Mouse (Mus musculus) embryonic facial prominence, embryonic 12.5 days (tissue): ENCODE results near the gene Stam. TPM values are rescaled to one million over a fixed set of nuclear protein-coding genes. Genes with fewer than 3 reads are reported as not detected.

Experiments
- polyA plus RNA-seq: library from polyadenylated mRNA; unstranded; fragments of >200 nt; fragmentation: Nextera tagmentation; extraction: Ambion mirVana; gene quantifications from 2 replicates; pipeline ENCODE4 v1.2.1, GENCODE M21; 2016

The Stam gene
- polyA plus RNA-seq, 1 experiment from 2014 or later = 78.7 TPM

Other genes starting within 250 kb of the Stam start
- 48.4 and 50.3 TPM in 2 replicates for gene Hacd1, start 18.0 kb upstream of the Stam start, polyA plus RNA-seq
- gene Tmem236, start 100.4 kb downstream of the Stam start, polyA plus RNA-seq = 0.05 TPM in 1 of 2 replicates, not detected in the other
- 3.8 and 3.9 TPM in 2 replicates for gene Mrc1, start 155.3 kb downstream of the Stam start, polyA plus RNA-seq